ENCODE assay signal across 11 mouse cellular contexts in genomic region chr3:36310642-36311267, GRCm38 (mm10).
DNase-seq lines count a peak whose midpoint lies in the region; ATAC-seq and TF ChIP-seq lines count a peak whose summit lies in the region.
"Had no signal": no experiment of that assay in that cellular context is flagged by ENCODE, and none has a peak within 500 bp of the region (broad histone marks: within the 10 kb centered on the region; RNA-seq: fewer than 3 reads in every experiment).

No protein-coding gene starts in this region.

- H3K27me3 ChIP-seq in heart, embryonic 16.5 days (ENCODE audit: control insufficient read depth, insufficient read depth, low read length), result no peaks in the 10 kb centered on the region
- H3K27me3 ChIP-seq in embryonic facial prominence, embryonic 11.5 days (ENCODE audit: control insufficient read depth, insufficient read depth, low read length), result no peaks in the 10 kb centered on the region
- no peaks in the 10 kb centered on the region for H3K27me3 ChIP-seq in hindbrain, embryonic 15.5 days
- no peaks in the 10 kb centered on the region for H3K27me3 ChIP-seq in midbrain, postnatal 0 days (ENCODE audit: insufficient read depth, low read length)
- H3K27me3 ChIP-seq: CH12.LX had no signal

- H3K9me3 ChIP-seq in heart, embryonic 16.5 days (replicated peaks; ENCODE audit: control insufficient read depth, low read length), result no peaks in the 10 kb centered on the region
- H3K9me3 ChIP-seq in embryonic facial prominence, embryonic 11.5 days (replicated peaks; ENCODE audit: control insufficient read depth, low read length), result no peaks in the 10 kb centered on the region
- no peaks in the 10 kb centered on the region for H3K9me3 ChIP-seq in hindbrain, embryonic 15.5 days
- no peaks in the 10 kb centered on the region for H3K9me3 ChIP-seq in midbrain, postnatal 0 days (ENCODE audit: low read length)

- peak overlapping the region; percentile 9; the same call in 1 of the 2 replicates for H3K4me3 ChIP-seq in heart, embryonic 16.5 days (ENCODE audit: low read length)
- H3K4me3 ChIP-seq in embryonic facial prominence, embryonic 11.5 days (ENCODE audit: low read depth, low read length), result no peak overlapping the region
- H3K4me3 ChIP-seq in hindbrain, embryonic 15.5 days, result no peak overlapping the region
- H3K4me3 ChIP-seq in midbrain, postnatal 0 days (ENCODE audit: low read depth, low read length), result no peak overlapping the region

- 5% methylated on average over 9 of the region's 9 CpGs for WGBS in heart, embryonic 16.5 days
- under 1% methylated on average over 9 of the region's 9 CpGs for WGBS in embryonic facial prominence, embryonic 11.5 days
- 2% methylated on average over 9 of the region's 9 CpGs for WGBS in hindbrain, embryonic 15.5 days
- WGBS in midbrain, postnatal 0 days, result 2% methylated on average over 9 of the region's 9 CpGs

- no peak for TF ChIP-seq CTCF in midbrain, postnatal 0 days (IDR thresholded peaks at IDR 0.05)

- H3K9ac ChIP-seq in heart, embryonic 16.5 days (ENCODE audit: low read length), result no peak overlapping the region
- no peak overlapping the region for H3K9ac ChIP-seq in embryonic facial prominence, embryonic 11.5 days (replicated peaks; ENCODE audit: low read length)
- no peak overlapping the region for H3K9ac ChIP-seq in hindbrain, embryonic 15.5 days
- no peak overlapping the region for H3K9ac ChIP-seq in midbrain, postnatal 0 days (replicated peaks; ENCODE audit: low read length, poor library complexity, severe bottlenecking)

- H3K4me2 ChIP-seq in heart, embryonic 16.5 days (ENCODE audit: low read depth, low read length), result peak overlapping the region; percentile 43; the same call in 1 of the 2 replicates
- H3K4me2 ChIP-seq in embryonic facial prominence, embryonic 11.5 days (ENCODE audit: low read depth, low read length), result peak overlapping the region; percentile 32
- H3K4me2 ChIP-seq in hindbrain, embryonic 15.5 days, result peak overlapping the region; percentile 45
- H3K4me2 ChIP-seq in midbrain, postnatal 0 days (ENCODE audit: low read depth, low read length, poor library complexity, severe bottlenecking), result peak overlapping the region; percentile 30

- ATAC-seq in heart, embryonic 16.5 days (replicated peaks; ENCODE audit: extremely low read depth, insufficient read depth, low FRiP score), result no peak
- ATAC-seq in embryonic facial prominence, embryonic 11.5 days (replicated peaks; ENCODE audit: insufficient number of reproducible peaks, low FRiP score, low TSS enrichment, low read depth), result no peak
- ATAC-seq in hindbrain, embryonic 15.5 days (ENCODE audit: low FRiP score, low read depth), result no peak
- ATAC-seq in midbrain, postnatal 0 days (ENCODE audit: low FRiP score), result no peak

- no peaks in the 10 kb centered on the region for H3K4me1 ChIP-seq in heart, embryonic 16.5 days (ENCODE audit: control insufficient read depth, insufficient read depth, low read length)
- H3K4me1 ChIP-seq in embryonic facial prominence, embryonic 11.5 days (ENCODE audit: control insufficient read depth, insufficient read depth, low read length), result no peaks in the 10 kb centered on the region
- H3K4me1 ChIP-seq in hindbrain, embryonic 15.5 days (replicated peaks), result peaks cover 5% of the 10 kb centered on the region; the same call in 1 of the 2 replicates
- peaks cover 3% of the 10 kb centered on the region; the same call in 1 of the 2 replicates for H3K4me1 ChIP-seq in midbrain, postnatal 0 days (ENCODE audit: insufficient read depth, low read length)

- H3K27ac ChIP-seq in heart, embryonic 16.5 days (ENCODE audit: low read length), result no peak overlapping the region
- H3K27ac ChIP-seq in embryonic facial prominence, embryonic 11.5 days (replicated peaks; ENCODE audit: low read depth, low read length), result no peak overlapping the region
- H3K27ac ChIP-seq in hindbrain, embryonic 15.5 days (replicated peaks), result no peak overlapping the region
- H3K27ac ChIP-seq in midbrain, postnatal 0 days (ENCODE audit: low read depth, low read length), result no peak overlapping the region

- DNase-seq in heart, postnatal 4 days, result no peak
- DNase-seq in embryonic facial prominence, embryonic 11.5 days (ENCODE audit: low spot score), result peak; percentile 56
- DNase-seq in midbrain, postnatal 0 days (ENCODE audit: low spot score), result no peak
- no peak for DNase-seq in thymus, postnatal 25 days
- DNase-seq in thymus, postnatal 36 days, result no peak
- DNase-seq in T-cell, adult 2 months (ENCODE audit: low spot score), result no peak
- DNase-seq: gastrocnemius, postnatal 25 days; layer of hippocampus, adult 9-11 months had no signal

- no peaks in the 10 kb centered on the region for H3K36me3 ChIP-seq in heart, embryonic 16.5 days (ENCODE audit: control insufficient read depth, insufficient read depth)
- H3K36me3 ChIP-seq in embryonic facial prominence, embryonic 11.5 days (replicated peaks; ENCODE audit: control insufficient read depth, insufficient read depth, low read depth, low read length), result no peaks in the 10 kb centered on the region
- H3K36me3 ChIP-seq in hindbrain, embryonic 15.5 days, result no peaks in the 10 kb centered on the region
- H3K36me3 ChIP-seq in midbrain, postnatal 0 days (ENCODE audit: insufficient read depth, low read length), result no peaks in the 10 kb centered on the region
